11 mouse cellular contexts compared by ENCODE assay signal in genomic region chr8:47553613-47554012, GRCm38 (mm10). TPM values are rescaled to one million over a fixed set of nuclear protein-coding genes. Genes with fewer than 3 reads are reported as not detected.
A peak's percentile ranks its signal among the peaks of the same experiment; 100 is the strongest.
DNase-seq lines count a peak whose midpoint lies in the region; ATAC-seq and TF ChIP-seq lines count a peak whose summit lies in the region.
"Had no signal": no experiment of that assay in that cellular context is flagged by ENCODE, and none has a peak within 500 bp of the region (broad histone marks: within the 10 kb centered on the region; RNA-seq: fewer than 3 reads in every experiment).

No protein-coding gene starts in this region.

- H3K27me3 ChIP-seq in forebrain, postnatal 0 days (ENCODE audit: insufficient read depth, low read length): no peaks in the 10 kb centered on the region
- H3K27me3 ChIP-seq in forebrain, embryonic 13.5 days: no peaks in the 10 kb centered on the region
- no peaks in the 10 kb centered on the region for H3K27me3 ChIP-seq in midbrain, embryonic 14.5 days (ENCODE audit: control insufficient read depth, insufficient read depth, low read length)
- H3K27me3 ChIP-seq in midbrain, embryonic 16.5 days (ENCODE audit: control insufficient read depth, insufficient read depth, low read depth, low read length): no peaks in the 10 kb centered on the region
- no peaks in the 10 kb centered on the region for H3K27me3 ChIP-seq in stomach, postnatal 0 days (ENCODE audit: control insufficient read depth, insufficient read depth, low read length)
- H3K27me3 ChIP-seq: embryonic facial prominence, embryonic 12.5 days; limb, embryonic 13.5 days had no signal

- ATAC-seq in forebrain, postnatal 0 days: no peak
- no peak for ATAC-seq in forebrain, embryonic 13.5 days
- no peak for ATAC-seq in midbrain, embryonic 14.5 days (ENCODE audit: low FRiP score, low TSS enrichment)
- ATAC-seq in midbrain, embryonic 16.5 days: no peak
- peak; percentile 62; the same call in 1 of the 2 replicates for ATAC-seq in common myeloid progenitor, adult 5-6 weeks (replicated peaks; ENCODE audit: low read depth, poor library complexity, severe bottlenecking)
- no peak for ATAC-seq in stomach, postnatal 0 days (ENCODE audit: low FRiP score, low TSS enrichment)

- H3K9me3 ChIP-seq in forebrain, postnatal 0 days (ENCODE audit: low read length): no peaks in the 10 kb centered on the region
- no peaks in the 10 kb centered on the region for H3K9me3 ChIP-seq in forebrain, embryonic 13.5 days (replicated peaks)
- H3K9me3 ChIP-seq in midbrain, embryonic 14.5 days (ENCODE audit: control insufficient read depth, low read length): no peaks in the 10 kb centered on the region
- H3K9me3 ChIP-seq in midbrain, embryonic 16.5 days (replicated peaks; ENCODE audit: control insufficient read depth, low read length, poor library complexity, severe bottlenecking): no peaks in the 10 kb centered on the region
- no peaks in the 10 kb centered on the region for H3K9me3 ChIP-seq in stomach, postnatal 0 days (ENCODE audit: control insufficient read depth, low read length)
- H3K9me3 ChIP-seq: embryonic facial prominence, embryonic 12.5 days; limb, embryonic 13.5 days had no signal

- TF ChIP-seq EP300 in stomach, postnatal 0 days (optimal IDR thresholded peaks at IDR 0.05): no peak

- H3K36me3 ChIP-seq in forebrain, postnatal 0 days (ENCODE audit: insufficient read depth): peaks cover 32% of the 10 kb centered on the region
- peaks cover 39% of the 10 kb centered on the region for H3K36me3 ChIP-seq in forebrain, embryonic 13.5 days (ENCODE audit: poor library complexity, severe bottlenecking)
- peaks cover 36% of the 10 kb centered on the region for H3K36me3 ChIP-seq in midbrain, embryonic 14.5 days (ENCODE audit: control insufficient read depth, insufficient read depth, low read length)
- peaks cover 24% of the 10 kb centered on the region for H3K36me3 ChIP-seq in midbrain, embryonic 16.5 days (ENCODE audit: control insufficient read depth, insufficient read depth, low read length)
- 0 out of 2 replicates have a peak, but pooled peaks cover 6% of the 10 kb centered on the region for H3K36me3 ChIP-seq in stomach, postnatal 0 days (ENCODE audit: control insufficient read depth, insufficient read depth, low read length)

- H3K4me2 ChIP-seq in forebrain, postnatal 0 days (ENCODE audit: low read depth): no peak overlapping the region
- no peak overlapping the region for H3K4me2 ChIP-seq in forebrain, embryonic 13.5 days
- no peak overlapping the region for H3K4me2 ChIP-seq in midbrain, embryonic 14.5 days (ENCODE audit: low read length)
- H3K4me2 ChIP-seq in midbrain, embryonic 16.5 days (ENCODE audit: low read length): no peak overlapping the region
- H3K4me2 ChIP-seq in stomach, postnatal 0 days (replicated peaks; ENCODE audit: low read depth): no peak overlapping the region
- H3K4me2 ChIP-seq: embryonic facial prominence, embryonic 12.5 days; limb, embryonic 13.5 days had no signal

- no peak overlapping the region for H3K27ac ChIP-seq in forebrain, postnatal 0 days (ENCODE audit: low read depth, low read length)
- H3K27ac ChIP-seq in forebrain, embryonic 13.5 days: no peak overlapping the region
- no peak overlapping the region for H3K27ac ChIP-seq in midbrain, embryonic 14.5 days (replicated peaks; ENCODE audit: low read depth, low read length)
- no peak overlapping the region for H3K27ac ChIP-seq in midbrain, embryonic 16.5 days (ENCODE audit: low read length)
- no peak overlapping the region for H3K27ac ChIP-seq in stomach, postnatal 0 days (replicated peaks)
- H3K27ac ChIP-seq: embryonic facial prominence, embryonic 12.5 days; limb, embryonic 13.5 days had no signal

- no peak overlapping the region for H3K4me3 ChIP-seq in forebrain, postnatal 0 days (ENCODE audit: low read depth, low read length)
- H3K4me3 ChIP-seq in forebrain, embryonic 13.5 days: no peak overlapping the region
- no peak overlapping the region for H3K4me3 ChIP-seq in midbrain, embryonic 14.5 days (replicated peaks; ENCODE audit: low read depth, low read length)
- H3K4me3 ChIP-seq in midbrain, embryonic 16.5 days (ENCODE audit: low read depth, low read length): no peak overlapping the region
- H3K4me3 ChIP-seq in stomach, postnatal 0 days (ENCODE audit: low read depth, low read length): no peak overlapping the region
- H3K4me3 ChIP-seq: embryonic facial prominence, embryonic 12.5 days; limb, embryonic 13.5 days had no signal

- WGBS in forebrain, postnatal 0 days: 86% methylated on average over 6 of the region's 6 CpGs
- 87% methylated on average over 6 of the region's 6 CpGs for WGBS in forebrain, embryonic 13.5 days
- 82% methylated on average over 6 of the region's 6 CpGs for WGBS in midbrain, embryonic 14.5 days
- WGBS in midbrain, embryonic 16.5 days: 85% methylated on average over 6 of the region's 6 CpGs
- WGBS in stomach, postnatal 0 days: 89% methylated on average over 6 of the region's 6 CpGs

- H3K9ac ChIP-seq in forebrain, postnatal 0 days: no peak overlapping the region
- H3K9ac ChIP-seq in forebrain, embryonic 13.5 days: no peak overlapping the region
- no peak overlapping the region for H3K9ac ChIP-seq in midbrain, embryonic 14.5 days (replicated peaks; ENCODE audit: low read length)
- no peak overlapping the region for H3K9ac ChIP-seq in midbrain, embryonic 16.5 days (ENCODE audit: low read depth, low read length)
- no peak overlapping the region for H3K9ac ChIP-seq in stomach, postnatal 0 days (ENCODE audit: low read length)
- H3K9ac ChIP-seq: embryonic facial prominence, embryonic 12.5 days; limb, embryonic 13.5 days had no signal

- H3K4me1 ChIP-seq in forebrain, postnatal 0 days (ENCODE audit: insufficient read depth): no peaks in the 10 kb centered on the region
- H3K4me1 ChIP-seq in forebrain, embryonic 13.5 days: no peaks in the 10 kb centered on the region
- no peaks in the 10 kb centered on the region for H3K4me1 ChIP-seq in midbrain, embryonic 14.5 days (ENCODE audit: control insufficient read depth, insufficient read depth, low read length)
- H3K4me1 ChIP-seq in midbrain, embryonic 16.5 days (ENCODE audit: control insufficient read depth, insufficient read depth, low read length): no peaks in the 10 kb centered on the region
- no peaks in the 10 kb centered on the region for H3K4me1 ChIP-seq in stomach, postnatal 0 days (replicated peaks; ENCODE audit: control insufficient read depth, insufficient read depth)
- H3K4me1 ChIP-seq: embryonic facial prominence, embryonic 12.5 days; limb, embryonic 13.5 days had no signal

- peak; percentile 40 for TF ChIP-seq CTCF in forebrain, postnatal 0 days (IDR thresholded peaks at IDR 0.05; ENCODE audit: low read depth)
- peak; percentile 58 for TF ChIP-seq CTCF in stomach, postnatal 0 days (IDR thresholded peaks at IDR 0.05; ENCODE audit: low read depth)

- no peak for DNase-seq in forebrain, postnatal 0 days
- DNase-seq in midbrain, embryonic 14.5 days: peak; percentile 16
- no peak for DNase-seq in stomach, postnatal 0 days (ENCODE audit: low spot score)
- no peak for DNase-seq in thymus, adult 18-20 months
- DNase-seq in layer of hippocampus, adult 9-10 months (ENCODE audit: low spot score): no peak
- DNase-seq: spleen, adult 18-20 months had no signal

RNA-seq across cellular contexts. Expression of gene Rwdd4a, which starts 20.1 kb away (rescaled TPM):
- total RNA-seq in forebrain, postnatal 0 days (2014; rRNA removed): 13.4 and 18.6 TPM in 2 replicates
- polyA plus RNA-seq in forebrain, postnatal 0 days (2015; fragmentation: Nextera tagmentation; extraction: Ambion mirVana): 29.1 and 29.7 TPM in 2 replicates
- 45.0 and 45.3 TPM in 2 replicates for polyA plus RNA-seq in forebrain, embryonic 13.5 days (2015; fragmentation: Nextera tagmentation; extraction: Ambion mirVana)
- polyA plus RNA-seq in midbrain, embryonic 14.5 days (2014; fragmentation: Nextera tagmentation; extraction: Ambion mirVana): 33.4 and 44.2 TPM in 2 replicates
- polyA plus RNA-seq in midbrain, embryonic 16.5 days (2015; fragmentation: Nextera tagmentation; extraction: Ambion mirVana): 29.4 and 36.0 TPM in 2 replicates
- total RNA-seq in common myeloid progenitor, adult 5-6 weeks (2017): 30.3 and 44.9 TPM in 2 replicates
- 28.1 and 37.1 TPM in 2 replicates for polyA plus RNA-seq in stomach, postnatal 0 days (2015; fragmentation: Nextera tagmentation; extraction: Ambion mirVana)

RNA-seq across cellular contexts. Expression of gene Trappc11, which starts 20.3 kb away (rescaled TPM):
- 43.9 and 48.7 TPM in 2 replicates for total RNA-seq in forebrain, postnatal 0 days (2014; rRNA removed)
- polyA plus RNA-seq in forebrain, postnatal 0 days (2015; fragmentation: Nextera tagmentation; extraction: Ambion mirVana): 20.9 and 26.0 TPM in 2 replicates
- 34.4 and 40.1 TPM in 2 replicates for polyA plus RNA-seq in forebrain, embryonic 13.5 days (2015; fragmentation: Nextera tagmentation; extraction: Ambion mirVana)
- polyA plus RNA-seq in midbrain, embryonic 14.5 days (2014; fragmentation: Nextera tagmentation; extraction: Ambion mirVana): 32.0 and 50.9 TPM in 2 replicates
- 41.4 and 43.6 TPM in 2 replicates for polyA plus RNA-seq in midbrain, embryonic 16.5 days (2015; fragmentation: Nextera tagmentation; extraction: Ambion mirVana)
- total RNA-seq in common myeloid progenitor, adult 5-6 weeks (2017): 38.2 and 51.9 TPM in 2 replicates
- 14.8 and 14.9 TPM in 2 replicates for polyA plus RNA-seq in stomach, postnatal 0 days (2015; fragmentation: Nextera tagmentation; extraction: Ambion mirVana)
